8 mouse cellular contexts compared by ENCODE assay signal in the genomic region with DNA sequence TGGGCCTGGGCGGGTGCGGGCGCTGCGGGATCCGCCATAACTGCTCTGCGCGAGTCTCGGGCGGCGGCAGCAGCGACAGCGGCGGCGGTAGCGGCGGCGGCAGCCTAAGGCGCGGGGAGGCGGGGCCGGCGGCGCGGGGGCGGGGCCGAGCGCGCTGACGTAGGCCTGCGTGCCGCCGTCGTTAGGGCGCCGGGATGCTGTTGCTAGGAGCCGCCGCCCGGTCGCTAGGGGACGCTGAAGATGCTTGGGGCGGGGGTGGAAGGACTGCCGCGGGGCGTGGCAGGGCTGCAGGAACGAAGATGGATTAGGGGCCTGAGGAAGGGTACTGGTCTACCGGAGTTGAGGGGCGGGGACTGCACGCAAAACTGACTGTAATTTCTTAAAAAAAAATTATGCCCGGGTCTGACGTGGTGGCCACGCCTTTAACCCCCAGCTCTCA. TPM values are rescaled to one million over a fixed set of nuclear protein-coding genes. Genes with fewer than 3 reads are reported as not detected.
A peak's percentile ranks its signal among the peaks of the same experiment; 100 is the strongest.
DNase-seq lines count a peak whose midpoint lies in the region; ATAC-seq lines count a peak whose summit lies in the region.

A gene (minus strand): TSS at position 72 of the 439 bp plus-strand sequence.

- ATAC-seq in inflammation-experienced regulatory T-cells, adult 6 months = peak; percentile 91
- ATAC-seq in megakaryocyte progenitor cell, adult 5-6 weeks (replicated peaks; ENCODE audit: poor library complexity) = peak; percentile 94

- intact Hi-C loops in gastrocnemius, postnatal 14 days (cut with DNase I; ENCODE audit: low total_unique reads) = no loop called here

- peak; percentile 88 to 93 for DNase-seq in adrenal gland, adult 18-20 months (ENCODE audit: low spot score in 2 of 2)
- peak; percentile 88 for DNase-seq in embryo, embryonic 10 days (ENCODE audit: low spot score)
- peak; percentile 89 for DNase-seq in gastrocnemius, postnatal 14 days
- DNase-seq in left cerebral cortex, adult 9 months (ENCODE audit: low spot score in 2 of 2) = peak; percentile 42 to 83
- DNase-seq in right cerebral cortex, postnatal 25 days = peak; percentile 91
- DNase-seq in urinary bladder, postnatal 4 days (ENCODE audit: low spot score in 2 of 2) = peak; percentile 84 to 85

RNA-seq across cellular contexts. Expression of the gene that starts here (rescaled TPM):
- 10 to 100 TPM; 27.6 to 29.0 TPM for total RNA-seq in adrenal gland, adult 18-20 months (2021)
- total RNA-seq in gastrocnemius, postnatal 14 days (2021) = 10 to 100 TPM; 23.4 to 25.6 TPM
- polyA plus RNA-seq in inflammation-experienced regulatory T-cells, adult 6 months (2017; shearing (Covaris generic)) = 1 to 10 TPM; 1.5 to 2.2 (median 2.0) TPM
- total RNA-seq in megakaryocyte progenitor cell, adult 5-6 weeks (2015) = 5.0 TPM in 2 replicates
- 6.1 and 6.4 TPM in 2 replicates for total RNA-seq in megakaryocyte progenitor cell, adult 5-6 weeks (2017)

Comparison
In these comparisons a context has a peak if more than half of its experiments do, and no peak if none do; other contexts are left out.
1. Peak in every context shown above with its lines: DNase-seq and ATAC-seq.